Mouse (Mus musculus): ENCODE data around the gene Disc1. TPM values are rescaled to one million over a fixed set of nuclear protein-coding genes. Genes with fewer than 3 reads are reported as not detected.
A peak's percentile ranks its signal among the peaks of the same experiment; 100 is the strongest.

Disc1 gene
- polyA plus RNA-seq, 1 experiment from 2014 or later: 0.82 TPM

- no peak overlapping the region for H3K4me2 ChIP-seq
- 76% methylated on average over 1 of the region's 1 CpGs for whole genome bisulfite sequencing
- no peaks in the 10 kb centered on the region; the same call in 1 of the 2 replicates for H3K27me3 ChIP-seq (replicated peaks; ENCODE audit: control insufficient read depth, insufficient read depth, low read length)
- H3K4me3 ChIP-seq (ENCODE audit: low read depth, low read length): no peak overlapping the region
- no peaks in the 10 kb centered on the region for H3K9me3 ChIP-seq (ENCODE audit: control insufficient read depth, low read length)
- H3K27ac ChIP-seq (ENCODE audit: low read depth, low read length): no peak overlapping the region
- H3K4me1 ChIP-seq (replicated peaks; ENCODE audit: control insufficient read depth, insufficient read depth, low read length): peaks cover 8% of the 10 kb centered on the region; the same call in 1 of the 2 replicates
- DNase-seq (ENCODE audit: low spot score) (no peak), ATAC-seq (replicated peaks; ENCODE audit: low FRiP score) (no peak)
- no peak overlapping the region for H3K9ac ChIP-seq (ENCODE audit: low read depth, low read length)
- no peaks in the 10 kb centered on the region for H3K36me3 ChIP-seq (ENCODE audit: control insufficient read depth, insufficient read depth, low read length)
These were observed 130.9 kb downstream of the Disc1 start for GRCm38 (mm10) chr8:125184881-125185280.

GRCm38 (mm10) chr8:125187044-125187443 lies 133.0 kb downstream of the Disc1 start:
- 24% methylated on average over 10 of the region's 10 CpGs for WGBS
- Histone ChIP-seq H3K9ac (ENCODE audit: low read depth, low read length) (no peak overlapping the region), H3K36me3 (ENCODE audit: control insufficient read depth, insufficient read depth, low read length) (no peaks in the 10 kb centered on the region), H3K27me3 (replicated peaks; ENCODE audit: control insufficient read depth, insufficient read depth, low read length) (no peaks in the 10 kb centered on the region; the same call in 1 of the 2 replicates), H3K27ac (ENCODE audit: low read depth, low read length) (no peak overlapping the region), H3K4me1 (replicated peaks; ENCODE audit: control insufficient read depth, insufficient read depth, low read length) (peaks cover 8% of the 10 kb centered on the region; the same call in 1 of the 2 replicates), H3K4me3 (ENCODE audit: low read depth, low read length) (no peak overlapping the region), H3K9me3 (ENCODE audit: control insufficient read depth, low read length) (no peaks in the 10 kb centered on the region), H3K4me2 (peak overlapping the region; percentile 19)
- ATAC-seq (replicated peaks; ENCODE audit: low FRiP score) (no peak), DNase-seq (ENCODE audit: low spot score) (no peak)

GRCm38 (mm10) chr8:125193701-125194100 lies 139.7 kb downstream of the Disc1 start:
- H3K9ac ChIP-seq (ENCODE audit: low read depth, low read length): no peak overlapping the region
- H3K4me1 ChIP-seq (replicated peaks; ENCODE audit: control insufficient read depth, insufficient read depth, low read length): no peaks in the 10 kb centered on the region
- H3K36me3 ChIP-seq (ENCODE audit: control insufficient read depth, insufficient read depth, low read length): no peaks in the 10 kb centered on the region
- H3K9me3 ChIP-seq (ENCODE audit: control insufficient read depth, low read length): no peaks in the 10 kb centered on the region
- no peak overlapping the region for H3K4me3 ChIP-seq (ENCODE audit: low read depth, low read length)
- DNase-seq (ENCODE audit: low spot score): no peak
- no peak for ATAC-seq (replicated peaks; ENCODE audit: low FRiP score)
- H3K4me2 ChIP-seq: no peak overlapping the region
- H3K27me3 ChIP-seq (replicated peaks; ENCODE audit: control insufficient read depth, insufficient read depth, low read length): no peaks in the 10 kb centered on the region; the same call in 1 of the 2 replicates
- WGBS: 61% methylated on average over 5 of the region's 5 CpGs
- H3K27ac ChIP-seq (ENCODE audit: low read depth, low read length): no peak overlapping the region

GRCm38 (mm10) chr8:125195121-125195520 lies 141.1 kb downstream of the Disc1 start:
- H3K4me2 ChIP-seq: no peak overlapping the region
- DNase-seq (ENCODE audit: low spot score): no peak
- no peak overlapping the region for H3K4me3 ChIP-seq (ENCODE audit: low read depth, low read length)
- no peak overlapping the region for H3K9ac ChIP-seq (ENCODE audit: low read depth, low read length)
- H3K9me3 ChIP-seq (ENCODE audit: control insufficient read depth, low read length): no peaks in the 10 kb centered on the region
- no peaks in the 10 kb centered on the region for H3K27me3 ChIP-seq (replicated peaks; ENCODE audit: control insufficient read depth, insufficient read depth, low read length)
- H3K36me3 ChIP-seq (ENCODE audit: control insufficient read depth, insufficient read depth, low read length): no peaks in the 10 kb centered on the region
- no peak overlapping the region for H3K27ac ChIP-seq (ENCODE audit: low read depth, low read length)
- no peaks in the 10 kb centered on the region for H3K4me1 ChIP-seq (replicated peaks; ENCODE audit: control insufficient read depth, insufficient read depth, low read length)
- 76% methylated on average over 9 of the region's 9 CpGs for WGBS
- no peak for ATAC-seq (replicated peaks; ENCODE audit: low FRiP score)

- ATAC-seq (replicated peaks; ENCODE audit: low FRiP score) (no peak), DNase-seq (ENCODE audit: low spot score) (no peak)
- 86% methylated on average over 14 of the region's 14 CpGs for WGBS
- no peaks in the 10 kb centered on the region for H3K27me3 ChIP-seq (replicated peaks; ENCODE audit: control insufficient read depth, insufficient read depth, low read length)
- no peak overlapping the region for H3K4me2 ChIP-seq
- no peak overlapping the region for H3K27ac ChIP-seq (ENCODE audit: low read depth, low read length)
- H3K36me3 ChIP-seq (ENCODE audit: control insufficient read depth, insufficient read depth, low read length): no peaks in the 10 kb centered on the region
- H3K4me3 ChIP-seq (ENCODE audit: low read depth, low read length): no peak overlapping the region
- no peaks in the 10 kb centered on the region for H3K9me3 ChIP-seq (ENCODE audit: control insufficient read depth, low read length)
- no peaks in the 10 kb centered on the region; the same call in 1 of the 2 replicates for H3K4me1 ChIP-seq (replicated peaks; ENCODE audit: control insufficient read depth, insufficient read depth, low read length)
- H3K9ac ChIP-seq (ENCODE audit: low read depth, low read length): no peak overlapping the region
These were observed 142.6 kb downstream of the Disc1 start for GRCm38 (mm10) chr8:125196573-125197094.

GRCm38 (mm10) chr8:125197341-125198002 lies 143.5 kb downstream of the Disc1 start:
- DNase-seq (ENCODE audit: low spot score) (no peak), ATAC-seq (replicated peaks; ENCODE audit: low FRiP score) (no peak)
- H3K9me3 ChIP-seq (ENCODE audit: control insufficient read depth, low read length): no peaks in the 10 kb centered on the region
- no peak overlapping the region for H3K4me2 ChIP-seq
- H3K4me1 ChIP-seq (replicated peaks; ENCODE audit: control insufficient read depth, insufficient read depth, low read length): no peaks in the 10 kb centered on the region; the same call in 1 of the 2 replicates
- H3K36me3 ChIP-seq (ENCODE audit: control insufficient read depth, insufficient read depth, low read length): no peaks in the 10 kb centered on the region
- H3K9ac ChIP-seq (ENCODE audit: low read depth, low read length): no peak overlapping the region
- no peaks in the 10 kb centered on the region for H3K27me3 ChIP-seq (replicated peaks; ENCODE audit: control insufficient read depth, insufficient read depth, low read length)
- no peak overlapping the region for H3K4me3 ChIP-seq (ENCODE audit: low read depth, low read length)
- WGBS: 73% methylated on average over 7 of the region's 7 CpGs
- no peak overlapping the region for H3K27ac ChIP-seq (ENCODE audit: low read depth, low read length)

- Histone ChIP-seq H3K4me2 (no peak overlapping the region), H3K36me3 (ENCODE audit: control insufficient read depth, insufficient read depth, low read length) (no peaks in the 10 kb centered on the region), H3K4me1 (replicated peaks; ENCODE audit: control insufficient read depth, insufficient read depth, low read length) (no peaks in the 10 kb centered on the region; the same call in 1 of the 2 replicates), H3K9me3 (ENCODE audit: control insufficient read depth, low read length) (no peaks in the 10 kb centered on the region), H3K4me3 (ENCODE audit: low read depth, low read length) (no peak overlapping the region), H3K27me3 (replicated peaks; ENCODE audit: control insufficient read depth, insufficient read depth, low read length) (no peaks in the 10 kb centered on the region), H3K9ac (ENCODE audit: low read depth, low read length) (no peak overlapping the region), H3K27ac (ENCODE audit: low read depth, low read length) (no peak overlapping the region)
- WGBS: 59% methylated on average over 9 of the region's 9 CpGs
- no peak for ATAC-seq (replicated peaks; ENCODE audit: low FRiP score)
- DNase-seq (ENCODE audit: low spot score): no peak
These were observed 144.6 kb downstream of the Disc1 start for GRCm38 (mm10) chr8:125198420-125199196.

- 55% methylated on average over 16 of the region's 16 CpGs for WGBS
- no peaks in the 10 kb centered on the region; the same call in 1 of the 2 replicates for H3K4me1 ChIP-seq (replicated peaks; ENCODE audit: control insufficient read depth, insufficient read depth, low read length)
These were observed 145.4 kb downstream of the Disc1 start for GRCm38 (mm10) chr8:125199197-125199939.

More at GRCm38 (mm10) chr8:125199197-125199939, 145.4 kb downstream of the Disc1 start:
- ATAC-seq (replicated peaks; ENCODE audit: low FRiP score) (no peak), DNase-seq (ENCODE audit: low spot score) (no peak)
- H3K9ac ChIP-seq (ENCODE audit: low read depth, low read length): no peak overlapping the region
- H3K36me3 ChIP-seq (ENCODE audit: control insufficient read depth, insufficient read depth, low read length): no peaks in the 10 kb centered on the region
- no peaks in the 10 kb centered on the region for H3K27me3 ChIP-seq (replicated peaks; ENCODE audit: control insufficient read depth, insufficient read depth, low read length)
- no peak overlapping the region for H3K4me3 ChIP-seq (ENCODE audit: low read depth, low read length)
- no peaks in the 10 kb centered on the region for H3K9me3 ChIP-seq (ENCODE audit: control insufficient read depth, low read length)
- H3K27ac ChIP-seq (ENCODE audit: low read depth, low read length): no peak overlapping the region
- H3K4me2 ChIP-seq: no peak overlapping the region
